Mouse (Mus musculus) midbrain, embryonic 15.5 days (tissue): Measurements from ENCODE around the gene Dennd2a. TPM values are rescaled to one million over a fixed set of nuclear protein-coding genes. Genes with fewer than 3 reads are reported as not detected.

ENCODE experiments used
- ATAC-seq: fragments of 200-750 bp; cut with Nextera tagmentation; replicated peaks from 2 replicates; pipeline ENCODE4 v1.8.0; 2017; ENCODE audit warnings: moderate TSS enrichment
- H3K27ac ChIP-seq: fragments of 300-500 bp; sonication (generic); 2 replicates; pipeline ENCODE4 v1.5.1; 2015; ENCODE audit warnings: mild to moderate bottlenecking, inconsistent platforms
- H3K27me3 ChIP-seq: fragments of 300-500 bp; sonication (generic); replicated peaks from 2 replicates; pipeline ENCODE4 v1.6.1; 2015; ENCODE audit warnings: inconsistent platforms
- H3K36me3 ChIP-seq: fragments of 300-500 bp; sonication (generic); replicated peaks from 2 replicates; pipeline ENCODE4 v1.6.1; 2015; ENCODE audit warnings: inconsistent platforms
- H3K4me1 ChIP-seq: fragments of 300-500 bp; sonication (generic); 2 replicates; pipeline ENCODE4 v1.6.1; 2015; ENCODE audit warnings: inconsistent platforms
- H3K4me2 ChIP-seq: fragments of 300-500 bp; sonication (generic); 2 replicates; pipeline ENCODE4 v1.6.1; 2015; ENCODE audit warnings: inconsistent platforms, mild to moderate bottlenecking, moderate library complexity
- H3K4me3 ChIP-seq: fragments of 300-500 bp; sonication (generic); 2 replicates; pipeline ENCODE4 v1.5.1; 2015; ENCODE audit warnings: mild to moderate bottlenecking, inconsistent platforms
- H3K9ac ChIP-seq: fragments of 300-500 bp; sonication (generic); 2 replicates; pipeline ENCODE4 v1.6.1; 2015; ENCODE audit warnings: mild to moderate bottlenecking, inconsistent platforms
- H3K9me3 ChIP-seq: fragments of 300-500 bp; sonication (generic); 2 replicates; pipeline ENCODE4 v1.6.1; 2016; ENCODE audit warnings: inconsistent platforms
- WGBS: fragments of 180-500 bp; shearing (Covaris S2); methylation state at CpG from one replicate; pipeline ENCODE4 v1.1.7; 2015; ENCODE audit warnings: mixed read lengths; 5-methylcytosine and 5-hydroxymethylcytosine counted together
- polyA plus RNA-seq: library from polyadenylated mRNA; unstranded; fragments of >200 nt; fragmentation: Nextera tagmentation; extraction: Ambion mirVana; gene quantifications from 2 replicates; pipeline ENCODE4 v1.2.1, GENCODE M21; 2015

The Dennd2a gene
- polyA plus RNA-seq, 1 experiment from 2014 or later, result 21.0 TPM

DNA sequence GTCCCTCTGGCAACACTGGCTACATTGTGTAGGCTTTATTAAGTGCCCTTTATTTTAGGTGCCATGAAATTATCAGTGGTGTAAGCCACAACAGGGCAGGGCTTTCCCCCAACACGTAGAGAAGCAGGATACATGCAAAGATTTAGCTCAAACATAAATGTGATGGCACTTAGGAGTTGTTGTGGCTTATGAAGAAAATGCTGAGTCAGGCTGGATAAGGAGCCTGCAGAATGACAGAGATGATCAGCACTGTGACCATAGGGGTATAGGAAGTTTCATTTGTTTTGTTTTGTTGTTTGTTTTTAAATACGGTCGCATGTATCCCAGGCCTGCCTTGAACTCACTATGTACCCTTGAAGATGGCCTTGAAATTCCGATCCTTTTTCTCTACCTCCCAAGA, 65.5 kb downstream of the Dennd2a start:
- H3K4me3 ChIP-seq, result no peak overlapping the region
- no peaks in the 10 kb centered on the region for H3K27me3 ChIP-seq
- H3K4me2 ChIP-seq, result no peak overlapping the region
- H3K4me1 ChIP-seq, result peaks cover 7% of the 10 kb centered on the region; the same call in 1 of the 2 replicates
- H3K27ac ChIP-seq, result no peak overlapping the region
- no peaks in the 10 kb centered on the region for H3K9me3 ChIP-seq
- H3K36me3 ChIP-seq, result peaks cover 22% of the 10 kb centered on the region; the same call in 1 of the 2 replicates
- ATAC-seq, result no peak
- WGBS, result 93% methylated on average over 4 of the region's 4 CpGs
- no peak overlapping the region for H3K9ac ChIP-seq

DNA sequence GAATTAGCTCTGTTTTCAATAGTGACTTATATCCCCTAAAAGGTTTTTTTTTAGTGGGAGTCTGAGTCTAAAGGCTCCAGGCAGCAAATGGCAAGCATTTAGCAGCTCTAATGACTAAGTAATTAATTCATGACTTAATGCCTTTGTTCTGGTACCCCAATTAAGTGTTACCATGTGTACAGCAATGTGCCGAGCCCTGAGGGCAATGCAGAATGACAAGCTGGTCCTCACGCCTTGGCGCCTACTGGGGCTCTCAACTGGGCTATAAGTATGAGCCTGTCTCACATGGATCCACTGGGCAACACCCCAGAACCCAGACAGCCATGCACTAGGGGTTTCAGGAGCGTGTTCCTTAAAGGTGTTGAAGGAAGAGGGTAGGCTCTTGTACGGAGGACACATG, 66.5 kb downstream of the Dennd2a start:
- Histone ChIP-seq H3K36me3 (peaks cover 24% of the 10 kb centered on the region; the same call in 1 of the 2 replicates), H3K4me2 (no peak overlapping the region), H3K4me3 (no peak overlapping the region), H3K9ac (no peak overlapping the region), H3K27ac (0 out of 2 replicates have a peak overlapping the region, but pooled peaks have one; percentile 39), H3K27me3 (no peaks in the 10 kb centered on the region), H3K9me3 (no peaks in the 10 kb centered on the region), H3K4me1 (peaks cover 7% of the 10 kb centered on the region; the same call in 1 of the 2 replicates)
- 47% methylated on average over 5 of the region's 5 CpGs for WGBS
- ATAC-seq, result peak; percentile 51; the same call in 1 of the 2 replicates

DNA sequence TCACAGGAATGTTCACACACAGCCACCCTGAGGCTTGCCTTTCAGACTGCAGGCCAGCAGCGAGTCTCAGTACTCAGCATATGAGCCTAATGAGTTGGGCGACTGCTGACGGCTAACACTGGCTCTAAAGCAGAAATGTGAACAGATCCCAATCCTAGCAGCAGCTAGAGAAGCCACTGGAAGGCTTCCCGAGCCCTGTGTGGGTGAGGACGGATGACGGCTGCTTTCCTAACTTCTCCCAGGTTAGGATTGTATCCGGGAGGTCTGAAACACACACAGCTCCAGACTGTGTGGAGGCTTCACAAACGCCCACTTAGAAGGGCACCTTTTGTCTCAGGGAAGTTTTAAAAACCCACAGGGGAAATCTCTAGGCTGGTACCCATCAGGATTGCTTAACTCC, 69.4 kb downstream of the Dennd2a start:
- H3K9ac ChIP-seq, result no peak overlapping the region
- H3K27me3 ChIP-seq, result no peaks in the 10 kb centered on the region
- no peak overlapping the region for H3K4me2 ChIP-seq
- no peak for ATAC-seq
- WGBS, result 90% methylated on average over 8 of the region's 8 CpGs
- H3K4me3 ChIP-seq, result no peak overlapping the region
- H3K4me1 ChIP-seq, result peaks cover 4% of the 10 kb centered on the region; the same call in 1 of the 2 replicates
- H3K9me3 ChIP-seq, result no peaks in the 10 kb centered on the region
- no peak overlapping the region for H3K27ac ChIP-seq
- peaks cover 37% of the 10 kb centered on the region for H3K36me3 ChIP-seq

DNA sequence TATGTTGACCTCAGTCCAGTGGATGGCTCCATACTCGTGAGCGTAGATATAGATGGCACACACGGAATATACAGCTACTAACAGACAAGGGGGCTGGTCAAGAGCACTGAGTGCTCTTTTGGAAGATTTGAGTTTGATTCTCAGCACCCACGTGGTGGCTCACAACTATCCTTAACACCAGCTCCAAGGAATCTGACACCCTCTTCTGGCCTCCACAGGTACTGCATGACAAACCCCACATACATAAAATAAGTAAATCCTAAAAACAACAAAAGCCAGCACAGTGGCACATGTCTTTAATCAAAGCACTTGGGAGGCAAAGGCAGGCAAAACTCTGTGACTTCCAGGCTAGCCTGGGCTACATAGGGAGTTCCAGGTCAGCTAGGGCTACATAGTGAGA, 74.0 kb downstream of the Dennd2a start:
- Histone ChIP-seq H3K4me2 (no peak overlapping the region), H3K9ac (no peak overlapping the region), H3K4me3 (no peak overlapping the region), H3K9me3 (no peaks in the 10 kb centered on the region), H3K27me3 (no peaks in the 10 kb centered on the region), H3K4me1 (no peaks in the 10 kb centered on the region), H3K36me3 (peaks cover 45% of the 10 kb centered on the region), H3K27ac (no peak overlapping the region)
- no peak for ATAC-seq
- WGBS, result 96% methylated on average over 4 of the region's 4 CpGs

DNA sequence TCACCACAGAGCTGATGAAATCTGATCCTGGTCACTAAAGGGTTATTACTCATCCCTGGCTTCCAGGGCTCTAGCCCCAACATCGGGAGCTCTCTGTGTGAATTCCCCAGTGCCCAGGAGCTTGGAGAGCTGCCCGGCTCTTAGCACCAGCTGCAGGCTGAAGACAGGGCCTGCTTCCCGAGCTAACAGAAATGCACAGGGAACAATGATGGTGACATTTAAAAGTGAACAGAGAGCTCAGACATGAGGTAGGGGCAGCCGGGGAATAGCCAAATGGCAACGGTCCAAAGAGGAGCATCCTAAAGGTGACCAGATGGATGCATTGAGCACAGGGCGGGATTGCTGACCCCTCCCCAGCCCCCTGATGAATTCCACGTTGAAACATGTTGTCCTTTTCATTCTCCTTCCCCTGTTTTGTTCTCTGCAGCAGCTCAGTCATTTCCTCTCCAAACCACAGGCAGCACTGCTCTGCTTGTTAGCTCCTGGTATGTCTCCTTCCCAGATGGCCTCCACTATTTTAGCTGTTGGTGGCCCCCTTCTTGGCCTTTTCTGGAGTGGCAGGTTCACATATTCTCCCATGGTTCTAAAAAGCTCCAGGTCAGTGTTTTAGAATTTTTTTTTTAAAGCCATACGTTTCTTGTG, 79.0 kb downstream of the Dennd2a start:
- Histone ChIP-seq H3K27me3 (no peaks in the 10 kb centered on the region), H3K9me3 (no peaks in the 10 kb centered on the region), H3K4me3 (no peak overlapping the region), H3K9ac (no peak overlapping the region), H3K36me3 (peaks cover 28% of the 10 kb centered on the region; the same call in 1 of the 2 replicates), H3K4me1 (no peaks in the 10 kb centered on the region), H3K4me2 (no peak overlapping the region), H3K27ac (peak overlapping the region; percentile 70)
- peak; percentile 84 for ATAC-seq
- 33% methylated on average over 8 of the region's 8 CpGs for WGBS

DNA sequence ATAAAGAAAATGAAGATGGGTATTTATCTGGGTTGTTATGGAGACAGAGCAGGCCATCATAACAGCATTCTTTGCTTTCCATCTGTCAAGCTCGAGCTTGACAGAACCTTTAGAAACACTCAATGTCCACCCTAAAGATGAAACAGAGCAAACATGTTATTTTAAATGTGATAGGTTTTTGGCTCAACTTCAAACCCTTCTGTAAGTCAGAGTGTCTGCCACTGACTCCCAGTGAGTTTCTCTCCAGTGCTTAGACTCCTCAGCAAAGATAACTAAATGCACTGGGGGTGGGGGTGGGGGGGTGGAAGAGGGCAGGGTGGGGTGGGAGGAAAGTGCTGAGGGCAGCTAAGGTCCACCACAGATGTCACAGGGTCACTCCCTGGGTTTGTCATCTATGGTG, 81.0 kb downstream of the Dennd2a start:
- no peaks in the 10 kb centered on the region for H3K27me3 ChIP-seq
- no peaks in the 10 kb centered on the region for H3K9me3 ChIP-seq
- 0 out of 2 replicates have a peak, but pooled peaks cover 10% of the 10 kb centered on the region for H3K36me3 ChIP-seq
- H3K4me3 ChIP-seq, result no peak overlapping the region
- no peak overlapping the region for H3K4me2 ChIP-seq
- no peak overlapping the region for H3K9ac ChIP-seq
- 71% methylated on average over 1 of the region's 1 CpGs for WGBS
- no peak overlapping the region for H3K27ac ChIP-seq
- ATAC-seq, result no peak
- H3K4me1 ChIP-seq, result no peaks in the 10 kb centered on the region

DNA sequence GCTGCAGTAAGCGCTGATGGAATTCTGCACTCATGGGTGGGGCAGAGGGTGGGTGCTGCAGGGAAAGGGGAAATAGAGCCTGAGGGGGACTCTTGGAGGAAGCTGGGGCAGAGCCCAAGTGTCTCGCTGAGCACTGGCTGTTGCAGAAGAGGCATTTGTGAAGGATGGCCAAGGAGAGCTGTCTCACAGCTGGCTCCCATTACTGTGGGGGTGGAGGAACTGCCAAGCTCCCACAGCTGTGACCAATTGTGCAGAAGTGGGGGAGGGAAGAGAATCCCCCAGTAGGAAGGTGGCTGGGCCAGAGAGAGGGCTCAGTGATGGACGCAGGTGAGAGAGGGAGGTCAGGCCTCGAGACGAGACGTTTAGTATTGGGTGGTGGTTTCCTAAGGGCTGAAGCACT, 83.2 kb downstream of the Dennd2a start:
- 74% methylated on average over 6 of the region's 6 CpGs for WGBS
- H3K4me3 ChIP-seq, result no peak overlapping the region
- ATAC-seq, result no peak
- H3K9ac ChIP-seq, result no peak overlapping the region
- no peaks in the 10 kb centered on the region for H3K4me1 ChIP-seq
- H3K36me3 ChIP-seq, result peaks cover 12% of the 10 kb centered on the region; the same call in 1 of the 2 replicates
- peak overlapping the region; percentile 11; the same call in 1 of the 2 replicates for H3K27ac ChIP-seq
- H3K4me2 ChIP-seq, result no peak overlapping the region
- no peaks in the 10 kb centered on the region for H3K27me3 ChIP-seq
- no peaks in the 10 kb centered on the region for H3K9me3 ChIP-seq

DNA sequence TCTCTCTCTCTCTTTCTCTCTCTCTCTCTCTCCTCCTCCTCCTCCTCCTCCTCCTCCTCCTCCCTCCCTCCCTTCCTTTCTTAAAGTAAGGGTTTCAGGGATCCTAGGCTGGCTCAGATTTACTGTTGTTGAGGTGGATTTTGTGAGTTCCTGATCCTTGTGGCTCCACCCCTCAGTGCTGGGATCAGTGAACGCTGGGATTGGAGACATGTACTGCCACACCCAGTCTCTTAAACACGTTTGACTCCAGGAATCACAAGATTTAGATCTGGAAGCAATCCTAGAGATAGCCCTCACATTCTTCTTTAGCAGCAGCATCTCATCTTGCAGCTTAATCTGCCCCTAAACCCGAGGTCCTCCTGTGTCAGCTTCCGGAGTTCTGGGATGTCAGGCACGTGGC, 84.8 kb downstream of the Dennd2a start:
- Histone ChIP-seq H3K4me3 (no peak overlapping the region), H3K9ac (no peak overlapping the region), H3K36me3 (peaks cover 23% of the 10 kb centered on the region), H3K27ac (no peak overlapping the region), H3K4me2 (no peak overlapping the region), H3K9me3 (no peaks in the 10 kb centered on the region), H3K4me1 (no peaks in the 10 kb centered on the region), H3K27me3 (no peaks in the 10 kb centered on the region)
- no peak for ATAC-seq
- 78% methylated on average over 5 of the region's 5 CpGs for WGBS

DNA sequence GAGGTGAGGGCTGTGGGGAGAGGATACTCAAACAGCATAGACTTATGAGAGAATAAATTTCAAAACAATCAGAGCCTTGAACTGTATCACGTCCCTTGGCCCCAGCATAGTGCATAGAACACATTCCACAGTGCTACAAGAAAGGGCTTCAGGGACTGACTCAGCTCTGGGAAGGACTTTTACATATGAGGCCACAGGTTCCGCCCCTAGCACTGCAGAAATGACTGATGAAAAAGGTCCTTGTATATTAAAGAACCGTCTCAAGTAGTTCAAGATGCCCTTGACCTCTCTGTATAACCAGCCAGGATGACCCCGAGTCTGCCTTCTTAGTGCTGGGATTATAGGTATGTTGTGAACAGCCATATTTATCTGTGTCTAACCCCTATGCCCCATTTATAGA, 85.4 kb downstream of the Dennd2a start:
- no peak overlapping the region for H3K27ac ChIP-seq

DNA sequence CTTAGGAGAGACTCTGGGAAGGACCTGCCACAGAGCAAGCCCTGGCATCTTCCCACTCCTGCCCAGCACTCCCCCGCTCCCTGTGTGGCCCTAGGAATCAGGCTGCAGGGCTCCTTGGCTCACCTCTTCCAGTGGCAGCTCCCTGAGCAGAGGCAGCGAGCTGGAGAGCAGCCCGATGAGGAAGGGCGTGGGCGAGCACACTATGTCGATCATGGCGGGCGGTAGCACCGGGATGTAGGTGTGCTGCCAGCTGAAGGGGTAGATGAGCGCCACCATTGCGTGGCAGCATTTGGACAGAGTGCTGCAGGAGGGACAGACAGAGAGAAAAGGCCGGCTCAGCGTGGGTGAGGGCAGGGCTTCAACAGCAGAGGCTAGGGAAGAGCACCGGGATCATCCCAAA, 87.6 kb downstream of the Dennd2a start:
- no peak overlapping the region for H3K9ac ChIP-seq
- 90% methylated on average over 14 of the region's 14 CpGs for WGBS
- H3K4me1 ChIP-seq, result no peaks in the 10 kb centered on the region
- peaks cover 17% of the 10 kb centered on the region for H3K36me3 ChIP-seq
- H3K4me2 ChIP-seq, result no peak overlapping the region
- no peaks in the 10 kb centered on the region for H3K27me3 ChIP-seq
- ATAC-seq, result no peak
- H3K27ac ChIP-seq, result no peak overlapping the region
- H3K9me3 ChIP-seq, result no peaks in the 10 kb centered on the region
- H3K4me3 ChIP-seq, result no peak overlapping the region

More for the DNA sequence above, 85.4 kb downstream of the Dennd2a start:
- Histone ChIP-seq H3K4me1 (no peaks in the 10 kb centered on the region), H3K9ac (no peak overlapping the region), H3K4me2 (no peak overlapping the region), H3K4me3 (no peak overlapping the region), H3K27me3 (no peaks in the 10 kb centered on the region), H3K9me3 (no peaks in the 10 kb centered on the region), H3K36me3 (peaks cover 23% of the 10 kb centered on the region)
- 93% methylated on average over 4 of the region's 4 CpGs for WGBS
- no peak for ATAC-seq

DNA sequence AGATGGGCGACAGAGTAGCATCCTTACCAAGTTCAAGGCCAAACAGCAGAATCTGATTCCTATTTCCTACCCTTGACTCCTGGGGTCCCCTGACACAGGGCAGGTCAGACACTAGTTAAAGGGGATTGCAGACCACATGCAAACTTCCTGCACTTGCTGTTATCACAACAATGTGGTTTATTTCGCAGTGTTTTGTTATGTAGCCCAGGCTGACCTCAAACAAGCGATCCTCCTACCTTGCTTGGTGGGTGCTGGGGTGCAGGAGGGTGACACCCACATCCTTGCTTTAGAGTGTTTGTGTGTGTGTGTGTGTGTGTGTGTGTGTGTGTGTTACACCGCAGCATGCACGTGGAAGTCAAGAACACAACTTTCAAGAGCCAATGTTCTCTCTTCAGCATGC, 88.2 kb downstream of the Dennd2a start:
- H3K36me3 ChIP-seq, result peaks cover 17% of the 10 kb centered on the region

DNA sequence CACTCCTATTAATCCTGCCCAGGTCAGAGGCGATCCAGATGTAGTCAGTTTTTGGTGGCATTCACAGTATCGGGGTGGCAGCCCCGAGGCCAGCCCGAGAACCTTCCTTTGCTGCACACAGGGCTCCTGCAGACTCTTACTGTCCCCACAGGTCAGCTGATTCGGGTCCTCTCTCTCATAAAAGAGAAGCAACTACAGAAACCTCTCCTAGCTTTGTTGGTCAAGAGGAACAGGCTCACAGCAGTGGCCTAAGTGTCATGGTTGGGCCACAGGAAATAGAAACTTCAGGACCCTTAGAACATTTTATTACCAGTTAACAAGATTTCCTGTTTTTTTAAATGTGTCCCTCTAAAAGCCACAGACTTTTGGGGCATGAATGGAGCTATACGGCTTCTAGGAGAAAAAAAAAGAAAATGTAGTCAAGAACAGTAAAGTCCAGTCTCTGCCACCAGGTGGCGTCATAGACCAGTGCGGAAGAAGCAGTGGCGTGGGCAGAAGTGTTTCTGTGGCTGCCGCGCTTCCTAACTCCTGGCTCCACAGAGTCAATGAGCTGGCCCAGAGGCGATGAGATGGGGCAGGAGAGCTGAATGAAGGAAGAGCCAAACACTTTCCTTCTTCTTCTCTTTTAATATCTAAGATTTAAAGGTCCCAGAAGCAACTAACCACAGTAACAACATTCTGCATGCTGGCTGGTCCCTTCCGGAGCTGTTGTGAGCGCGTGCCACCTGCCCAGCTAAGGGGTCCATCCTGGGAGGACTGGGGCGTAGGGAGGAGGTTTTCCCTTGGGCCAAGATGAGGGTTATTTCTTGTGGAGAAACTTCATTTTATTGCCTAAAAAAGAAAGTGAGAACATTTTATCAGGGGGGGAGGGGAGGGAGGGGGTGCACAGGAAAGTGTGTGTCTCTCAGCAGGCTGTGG, 94.8 kb downstream of the Dennd2a start:
- Histone ChIP-seq H3K27me3 (no peaks in the 10 kb centered on the region), H3K9me3 (no peaks in the 10 kb centered on the region), H3K4me1 (0 out of 2 replicates have a peak, but pooled peaks cover 2% of the 10 kb centered on the region), H3K4me3 (no peak overlapping the region), H3K27ac (no peak overlapping the region), H3K4me2 (no peak overlapping the region), H3K36me3 (peaks cover 4% of the 10 kb centered on the region; the same call in 1 of the 2 replicates), H3K9ac (no peak overlapping the region)
- peak; percentile 86 for ATAC-seq
- 51% methylated on average over 16 of the region's 16 CpGs for WGBS

More for the DNA sequence above, 88.2 kb downstream of the Dennd2a start:
- Histone ChIP-seq H3K4me1 (no peaks in the 10 kb centered on the region), H3K27me3 (no peaks in the 10 kb centered on the region), H3K4me2 (no peak overlapping the region), H3K9me3 (no peaks in the 10 kb centered on the region), H3K4me3 (no peak overlapping the region), H3K27ac (no peak overlapping the region), H3K9ac (no peak overlapping the region)
- 91% methylated on average over 5 of the region's 5 CpGs for WGBS
- ATAC-seq, result no peak
